Mouse (Mus musculus): ENCODE data around the gene Zscan20. TPM values are rescaled to one million over a fixed set of nuclear protein-coding genes. Genes with fewer than 3 reads are reported as not detected.

Gene Zscan20
- polyA plus RNA-seq, 2 experiments = 0.33 to 0.57 TPM

DNA sequence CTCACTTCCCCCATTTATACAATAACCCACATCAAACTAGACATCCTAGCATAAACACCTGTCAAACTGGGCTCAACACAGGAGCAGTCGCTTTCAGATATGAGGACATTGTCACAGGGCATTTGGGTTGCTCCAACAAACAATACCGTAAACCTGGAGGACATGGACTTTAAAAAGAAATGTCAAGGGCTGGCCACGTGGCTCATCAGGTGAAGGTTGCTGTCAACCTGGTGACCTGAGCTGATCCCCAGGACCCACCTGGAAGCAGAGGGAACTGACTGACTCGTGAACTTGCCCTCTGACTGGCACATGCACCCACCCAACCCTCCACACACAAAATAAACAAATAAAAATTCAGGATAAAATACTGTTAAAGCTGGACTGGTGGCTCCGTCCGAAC is 10.7 kb upstream of the Zscan20 start:
- DNase-seq (ENCODE audit: low read depth in 3 of 3, low spot score in 3 of 3) = no peak
- no peak for ATAC-seq (ENCODE audit: insufficient read depth)
- WGBS (ENCODE audit: insufficient replicate concordance) = 66% methylated on average over 6 of the region's 6 CpGs
- Histone ChIP-seq H3K36me3 (replicated peaks; ENCODE audit: control insufficient read depth, insufficient read depth, low read depth) (no peaks in the 10 kb centered on the region), H3K4me2 (ENCODE audit: low read depth) (0 out of 2 replicates have a peak overlapping the region, but pooled peaks have one; percentile 1), H3K9ac (replicated peaks) (no peak overlapping the region), H3K27ac (no peak overlapping the region), H3K4me3 (ENCODE audit: insufficient read depth in 1 of 2, low read depth in 2 of 2, low read length in 2 of 2) (no peak overlapping the region), H3K9me3 (ENCODE audit: control insufficient read depth, low read length) (no peaks in the 10 kb centered on the region), H3K27me3 (ENCODE audit: control insufficient read depth, insufficient read depth, low read length) (peaks cover 23% of the 10 kb centered on the region), H3K4me1 (replicated peaks; ENCODE audit: control insufficient read depth in 2 of 2, insufficient read depth in 2 of 2, low read length in 1 of 2) (peaks cover 2 to 10% of the 10 kb centered on the region in 2 experiments; a peak in 3 of 4 replicates)
- TF ChIP-seq CTCF (IDR thresholded peaks at IDR 0.05; ENCODE audit: low read depth) (no peak), EP300 (IDR thresholded peaks at IDR 0.05; ENCODE audit: low read depth) (no peak)

DNA sequence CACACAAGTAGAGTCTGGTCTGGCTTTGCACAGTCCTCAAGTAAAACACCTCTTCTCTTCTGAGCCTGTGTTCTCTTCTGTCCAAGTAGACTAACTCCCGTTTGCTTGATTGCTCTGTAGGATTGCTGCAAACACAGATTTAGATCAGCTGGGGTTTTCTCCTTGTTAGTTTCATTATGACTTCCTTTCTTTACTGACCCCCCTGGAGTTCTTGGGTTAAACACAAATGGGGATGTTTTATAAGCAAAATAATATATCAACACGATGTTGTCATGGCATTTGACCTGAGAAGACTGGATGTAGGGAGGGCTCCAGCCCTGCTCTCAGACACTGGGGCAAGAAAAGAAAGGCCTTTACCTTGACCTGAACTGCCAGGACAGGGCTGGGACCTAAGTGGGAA is 9.1 kb upstream of the Zscan20 start:
- H3K36me3 ChIP-seq (replicated peaks; ENCODE audit: control insufficient read depth, insufficient read depth, low read depth) = no peaks in the 10 kb centered on the region
- H3K4me1 ChIP-seq (replicated peaks; ENCODE audit: control insufficient read depth in 2 of 2, insufficient read depth in 2 of 2, low read length in 1 of 2) = peaks cover 2 to 10% of the 10 kb centered on the region in 2 experiments; a peak in 3 of 4 replicates
- ATAC-seq (ENCODE audit: insufficient read depth) (no peak), DNase-seq (ENCODE audit: low read depth in 3 of 3, low spot score in 3 of 3) (no peak)
- TF ChIP-seq CTCF (IDR thresholded peaks at IDR 0.05; ENCODE audit: low read depth) (no peak), EP300 (IDR thresholded peaks at IDR 0.05; ENCODE audit: low read depth) (no peak)
- H3K9ac ChIP-seq (replicated peaks) = no peak overlapping the region
- 35% methylated on average over 2 of the region's 2 CpGs for WGBS (ENCODE audit: insufficient replicate concordance)
- no peak overlapping the region for H3K4me2 ChIP-seq (ENCODE audit: low read depth)
- no peak overlapping the region for H3K4me3 ChIP-seq (ENCODE audit: insufficient read depth in 1 of 2, low read depth in 2 of 2, low read length in 2 of 2)
- H3K27ac ChIP-seq = no peak overlapping the region
- H3K9me3 ChIP-seq (ENCODE audit: control insufficient read depth, low read length) = no peaks in the 10 kb centered on the region
- H3K27me3 ChIP-seq (ENCODE audit: control insufficient read depth, insufficient read depth, low read length) = peaks cover 23% of the 10 kb centered on the region

GRCm38 (mm10) chr4:128618246-128618911 is 8.5 kb upstream of the Zscan20 start, which contains the start of gene Tlr12:
Gene Tlr12 (minus strand): TSS chr4:128618619.
- Histone ChIP-seq H3K9me3 (ENCODE audit: control insufficient read depth, low read length) (no peaks in the 10 kb centered on the region), H3K4me2 (ENCODE audit: low read depth) (peak within 1 kb of the TSS; percentile 15; the same call in 1 of the 2 replicates), H3K4me3 (ENCODE audit: insufficient read depth in 1 of 2, low read depth in 2 of 2, low read length in 2 of 2) (no peak within 1 kb of the TSS), H3K27ac (no peak within 1 kb of the TSS), H3K36me3 (replicated peaks; ENCODE audit: control insufficient read depth, insufficient read depth, low read depth) (no peaks in the 10 kb centered on the region), H3K4me1 (replicated peaks; ENCODE audit: control insufficient read depth in 2 of 2, insufficient read depth in 2 of 2, low read length in 1 of 2) (peaks cover 2 to 10% of the 10 kb centered on the region in 2 experiments; a peak in 3 of 4 replicates), H3K27me3 (ENCODE audit: control insufficient read depth, insufficient read depth, low read length) (peaks cover 23% of the 10 kb centered on the region), H3K9ac (replicated peaks) (no peak within 1 kb of the TSS)
- no peak for TF ChIP-seq EP300 (IDR thresholded peaks at IDR 0.05; ENCODE audit: low read depth)
- no peak for TF ChIP-seq CTCF (IDR thresholded peaks at IDR 0.05; ENCODE audit: low read depth)
- ATAC-seq (ENCODE audit: insufficient read depth) (no peak), DNase-seq (ENCODE audit: low read depth in 3 of 3, low spot score in 3 of 3) (no peak)
- 20% methylated on average over 15 of the region's 15 CpGs for WGBS (ENCODE audit: insufficient replicate concordance)

DNA sequence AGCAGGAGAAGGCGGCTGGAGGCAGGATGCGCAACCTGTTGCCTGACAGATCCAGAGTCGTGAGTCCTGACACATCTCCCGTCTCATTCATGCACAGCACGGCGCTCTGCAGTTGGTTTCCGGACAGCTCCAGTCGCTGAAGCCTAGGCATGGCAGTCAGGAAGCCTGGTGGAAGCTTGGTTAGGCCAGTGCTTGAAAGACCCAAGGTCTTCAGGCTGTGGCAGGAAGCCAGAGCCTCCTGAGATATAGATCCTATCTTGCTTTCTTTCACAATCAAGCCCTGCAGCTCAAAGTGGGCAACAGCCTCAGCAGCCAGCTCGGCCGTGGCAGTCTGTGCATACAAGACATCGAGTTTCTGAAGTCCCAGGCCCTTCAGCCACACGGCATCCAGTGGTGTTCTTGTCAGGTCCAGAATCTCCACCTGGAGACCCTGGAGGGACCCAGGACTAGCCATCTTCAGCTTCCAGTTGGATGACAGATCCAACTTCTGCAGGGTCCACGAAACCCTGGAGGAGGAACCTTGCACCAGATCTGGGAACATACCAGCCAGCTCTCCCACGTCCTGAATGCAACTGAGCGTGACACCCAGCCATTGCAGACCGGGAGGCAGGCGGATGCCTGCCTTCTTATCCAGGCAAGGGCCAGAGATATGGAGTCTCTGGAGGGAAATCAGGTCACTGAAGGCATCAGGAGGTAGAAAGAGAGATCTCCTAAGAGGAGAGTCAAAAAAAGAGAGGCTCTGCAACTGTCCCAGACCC is 7.6 kb upstream of the Zscan20 start:
- Histone ChIP-seq H3K27me3 (ENCODE audit: control insufficient read depth, insufficient read depth, low read length) (peaks cover 23% of the 10 kb centered on the region), H3K4me2 (ENCODE audit: low read depth) (peak overlapping the region; percentile 15; the same call in 1 of the 2 replicates), H3K4me1 (replicated peaks; ENCODE audit: control insufficient read depth in 2 of 2, insufficient read depth in 2 of 2, low read length in 1 of 2) (peaks cover 2 to 10% of the 10 kb centered on the region in 2 experiments; a peak in 3 of 4 replicates), H3K4me3 (ENCODE audit: insufficient read depth in 1 of 2, low read depth in 2 of 2, low read length in 2 of 2) (no peak overlapping the region), H3K36me3 (replicated peaks; ENCODE audit: control insufficient read depth, insufficient read depth, low read depth) (no peaks in the 10 kb centered on the region), H3K9me3 (ENCODE audit: control insufficient read depth, low read length) (no peaks in the 10 kb centered on the region), H3K9ac (replicated peaks) (no peak overlapping the region), H3K27ac (no peak overlapping the region)
- peak; percentile 20; the same call in 1 of the 2 replicates for ATAC-seq (ENCODE audit: insufficient read depth)
- TF ChIP-seq EP300 (IDR thresholded peaks at IDR 0.05; ENCODE audit: low read depth) (no peak), CTCF (IDR thresholded peaks at IDR 0.05; ENCODE audit: low read depth) (no peak)
- no peak for DNase-seq (ENCODE audit: low read depth in 3 of 3, low spot score in 3 of 3)
- WGBS (ENCODE audit: insufficient replicate concordance) = 13% methylated on average over 17 of the region's 17 CpGs

GRCm38 (mm10) chr4:128615761-128616160 is 5.9 kb upstream of the Zscan20 start:
- no peak overlapping the region for H3K4me3 ChIP-seq (ENCODE audit: insufficient read depth in 1 of 2, low read depth in 2 of 2, low read length in 2 of 2)
- H3K27ac ChIP-seq = no peak overlapping the region
- no peak overlapping the region for H3K9ac ChIP-seq (replicated peaks)
- WGBS (ENCODE audit: insufficient replicate concordance) = 30% methylated on average over 14 of the region's 14 CpGs
- H3K36me3 ChIP-seq (replicated peaks; ENCODE audit: control insufficient read depth, insufficient read depth, low read depth) = no peaks in the 10 kb centered on the region
- no peaks in the 10 kb centered on the region for H3K9me3 ChIP-seq (ENCODE audit: control insufficient read depth, low read length)
- H3K27me3 ChIP-seq (ENCODE audit: control insufficient read depth, insufficient read depth, low read length) = peaks cover 23% of the 10 kb centered on the region
- peaks cover 2 to 11% of the 10 kb centered on the region in 2 experiments; a peak in 2 of 4 replicates for H3K4me1 ChIP-seq (replicated peaks; ENCODE audit: control insufficient read depth in 2 of 2, insufficient read depth in 2 of 2, low read length in 1 of 2)
- H3K4me2 ChIP-seq (ENCODE audit: low read depth) = no peak overlapping the region
- ATAC-seq (ENCODE audit: insufficient read depth) (no peak), DNase-seq (ENCODE audit: low read depth in 3 of 3, low spot score in 3 of 3) (no peak)
- no peak for TF ChIP-seq CTCF (IDR thresholded peaks at IDR 0.05; ENCODE audit: low read depth)
- TF ChIP-seq EP300 (IDR thresholded peaks at IDR 0.05; ENCODE audit: low read depth) = no peak
